Mouse (Mus musculus) thymus, postnatal 25 days (tissue): ENCODE measurements around the gene Zbtb17.

ENCODE experiments used
- DNase-seq: peaks from one replicate; pipeline ENCODE4 v3.0.0; 2022

Zbtb17 gene

GRCm38 (mm10) chr4:141504471-141504870 lies 60.0 kb downstream of the Zbtb17 start:
- no peak for DNase-seq

DNA sequence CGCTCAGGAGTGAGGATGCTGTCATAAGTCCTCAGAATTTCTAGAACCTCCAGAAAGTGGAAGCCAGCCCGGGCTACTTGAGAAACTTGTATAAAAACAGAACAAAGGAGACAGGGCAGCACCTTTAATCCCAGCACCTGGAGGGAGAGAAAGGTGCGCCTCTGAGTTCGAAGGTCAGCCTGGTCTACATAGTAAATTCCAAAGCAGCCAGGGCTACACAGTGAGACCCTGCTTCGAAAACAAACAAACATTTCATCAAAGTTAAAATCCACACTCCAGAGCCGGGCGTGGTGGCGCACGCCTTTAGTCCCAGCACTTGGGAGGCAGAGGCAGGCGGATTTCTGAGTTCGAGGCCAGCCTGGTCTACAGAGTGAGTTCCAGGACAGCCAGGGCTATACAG lies 61.4 kb downstream of the Zbtb17 start:
- DNase-seq = no peak

- DNase-seq = peak; percentile 8
Measured at GRCm38 (mm10) chr4:141506352-141506751, 61.9 kb downstream of the Zbtb17 start.

GRCm38 (mm10) chr4:141506893-141507292 lies 62.4 kb downstream of the Zbtb17 start:
- no peak for DNase-seq

- no peak for DNase-seq
Measured at GRCm38 (mm10) chr4:141510457-141510856, 66.0 kb downstream of the Zbtb17 start.

DNA sequence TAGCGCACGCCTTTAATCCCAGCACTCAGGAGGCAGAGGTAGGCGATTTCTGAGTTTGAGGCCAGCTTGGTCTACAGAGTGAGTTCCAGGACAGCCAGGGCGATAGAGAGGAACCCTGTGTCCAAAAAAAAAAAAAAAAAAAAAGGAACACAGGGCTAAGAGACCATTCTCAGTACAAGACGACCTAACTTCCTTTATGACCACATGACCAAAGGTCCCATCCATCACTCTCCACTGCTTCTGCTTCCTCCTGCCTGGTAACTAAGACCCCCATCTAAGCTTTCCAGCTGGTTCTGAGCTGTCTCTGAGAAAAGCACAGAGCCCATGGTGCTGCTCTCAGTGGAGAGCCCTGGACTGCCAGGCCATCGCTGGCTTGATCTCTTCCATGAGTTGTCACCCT lies 67.7 kb downstream of the Zbtb17 start:
- DNase-seq = no peak

DNA sequence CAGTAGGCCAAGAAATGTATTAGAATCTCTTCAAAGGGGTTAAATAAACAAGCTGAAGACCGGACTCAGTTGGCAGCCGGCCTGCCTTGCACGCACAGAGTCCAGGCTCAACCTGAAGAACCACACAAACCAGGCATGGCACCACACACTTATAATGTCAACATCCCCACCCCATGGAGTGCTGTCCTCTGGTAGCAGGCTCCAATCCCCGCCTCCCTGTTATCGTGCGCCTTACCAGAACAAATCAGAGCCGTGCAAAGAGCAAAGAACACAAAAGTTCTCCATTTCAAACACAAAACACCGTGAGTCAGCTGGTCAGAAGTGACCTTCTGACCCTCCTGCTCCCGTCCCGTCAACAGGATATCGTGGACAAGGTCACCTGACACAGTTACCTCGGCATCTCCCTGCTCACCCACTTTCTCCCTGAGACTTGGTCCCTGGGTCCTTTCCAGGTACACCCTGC lies 69.8 kb downstream of the Zbtb17 start:
- no peak for DNase-seq
